Mouse (Mus musculus) olfactory bulb, adult 2 months (tissue): ENCODE measurements around the gene Olfr314. TPM values are rescaled to one million over a fixed set of nuclear protein-coding genes. Genes with fewer than 3 reads are reported as not detected.
"Not testable (repeated sequence)": the region's sequence is repeated elsewhere in the genome, so short reads cannot be mapped to it uniquely, and the experiment has no call there.

Source experiments
- H3K27ac ChIP-seq: fragments of 200-500 bp; 2 replicates; pipeline ENCODE4 v1.5.1; 2012; ENCODE audit warnings: low read depth, low read length; ENCODE audit not compliant: insufficient read depth
- H3K4me1 ChIP-seq: fragments of 200-500 bp; 2 replicates; pipeline ENCODE4 v1.6.1; 2012; ENCODE audit warnings: low read length; ENCODE audit not compliant: control insufficient read depth, insufficient read depth
- H3K4me3 ChIP-seq: fragments of 200-500 bp; 2 replicates; pipeline ENCODE4 v1.5.1; 2012; ENCODE audit warnings: mild to moderate bottlenecking, low read depth, low read length, moderate library complexity; ENCODE audit not compliant: insufficient read depth
- CTCF ChIP-seq: fragments of 200-500 bp; IDR thresholded peaks from 2 replicates; pipeline ENCODE4 v1.5.1; 2012; ENCODE audit warnings: low read depth, mild to moderate bottlenecking, low read length, moderate library complexity; ENCODE audit not compliant: insufficient read depth
- POLR2A ChIP-seq: fragments of 200-500 bp; IDR thresholded peaks from 2 replicates; pipeline ENCODE4 v1.6.1; 2012; ENCODE audit warnings: mild to moderate bottlenecking, low read depth, low read length, moderate library complexity; ENCODE audit not compliant: insufficient read depth
- WGBS: fragments of 180-500 bp; shearing (Covaris S2); methylation state at CpG from one replicate; pipeline ENCODE4 v1.1.7; 2018; 5-methylcytosine and 5-hydroxymethylcytosine counted together
- polyA plus RNA-seq: library from polyadenylated mRNA; stranded (reverse); fragments of >200 nt; gene quantifications from 2 replicates; pipeline ENCODE4 v1.2.4, GENCODE M21; 2012; ENCODE audit warnings: low replicate concordance; ENCODE audit not compliant: missing spikeins, insufficient read depth, insufficient read length

Olfr314 gene
- polyA plus RNA-seq, 1 experiment, result not detected

GRCm38 (mm10) chr11:58789532-58789931, 6.8 kb downstream of the Olfr314 start:
- Histone ChIP-seq H3K4me3 (no peak overlapping the region), H3K27ac (no peak overlapping the region), H3K4me1 (peaks cover 2% of the 10 kb centered on the region; the same call in 1 of the 2 replicates)
- WGBS, result 10% methylated on average over 3 of the region's 3 CpGs
- TF ChIP-seq POLR2A (no peak), CTCF (no peak)

GRCm38 (mm10) chr11:58790053-58790452, 7.3 kb downstream of the Olfr314 start:
- no peak overlapping the region for H3K4me3 ChIP-seq
- TF ChIP-seq POLR2A (no peak), CTCF (no peak)
- no peak overlapping the region for H3K27ac ChIP-seq
- peaks cover 2% of the 10 kb centered on the region; the same call in 1 of the 2 replicates for H3K4me1 ChIP-seq
- WGBS, result 50% methylated on average over 2 of the region's 2 CpGs

GRCm38 (mm10) chr11:58790646-58791045, 7.9 kb downstream of the Olfr314 start:
- TF ChIP-seq CTCF (no peak), POLR2A (no peak)
- no peak overlapping the region for H3K27ac ChIP-seq
- peaks cover 2% of the 10 kb centered on the region; the same call in 1 of the 2 replicates for H3K4me1 ChIP-seq
- 74% methylated on average over 6 of the region's 6 CpGs for WGBS
- no peak overlapping the region for H3K4me3 ChIP-seq

GRCm38 (mm10) chr11:58795856-58796255, 13.1 kb downstream of the Olfr314 start:
- WGBS, result 71% methylated on average over 2 of the region's 2 CpGs
- H3K27ac ChIP-seq, result no peak overlapping the region
- H3K4me3 ChIP-seq, result no peak overlapping the region
- TF ChIP-seq CTCF, result no peak
- TF ChIP-seq POLR2A, result no peak
- no peaks in the 10 kb centered on the region for H3K4me1 ChIP-seq

GRCm38 (mm10) chr11:58796850-58797249, 14.1 kb downstream of the Olfr314 start:
- Histone ChIP-seq H3K27ac (no peak overlapping the region), H3K4me1 (peaks cover 7% of the 10 kb centered on the region), H3K4me3 (no peak overlapping the region)
- TF ChIP-seq CTCF (no peak), POLR2A (no peak)
- 60% methylated on average over 7 of the region's 7 CpGs for WGBS

GRCm38 (mm10) chr11:58799747-58800146, 17.0 kb downstream of the Olfr314 start:
- 75% methylated on average over 5 of the region's 5 CpGs for WGBS
- no peak overlapping the region for H3K4me3 ChIP-seq
- H3K27ac ChIP-seq, result no peak overlapping the region

GRCm38 (mm10) chr11:58801558-58802228, 18.9 kb downstream of the Olfr314 start, which contains the start of gene Fam183b:
Fam183b (minus strand) TSS chr11:58801960.
- WGBS, result 36% methylated on average over 14 of the region's 14 CpGs
- H3K4me3 ChIP-seq, result peak within 1 kb of the TSS; percentile 0; the same call in 1 of the 2 replicates
- no peak within 1 kb of the TSS for H3K27ac ChIP-seq
- TF ChIP-seq POLR2A (no peak), CTCF (no peak)
- H3K4me1 ChIP-seq, result peaks cover 10% of the 10 kb centered on the region

More at GRCm38 (mm10) chr11:58799747-58800146, 17.0 kb downstream of the Olfr314 start:
- peaks cover 10% of the 10 kb centered on the region for H3K4me1 ChIP-seq
- TF ChIP-seq POLR2A (no peak), CTCF (no peak)

GRCm38 (mm10) chr11:58803871-58804270, 21.1 kb downstream of the Olfr314 start:
- TF ChIP-seq POLR2A, result no peak
- no peak for TF ChIP-seq CTCF
- 81% methylated on average over 4 of the region's 4 CpGs for WGBS
- Histone ChIP-seq H3K27ac (no peak overlapping the region), H3K4me3 (no peak overlapping the region), H3K4me1 (peaks cover 10% of the 10 kb centered on the region)

- Histone ChIP-seq H3K27ac (no peak overlapping the region), H3K4me3 (no peak overlapping the region), H3K4me1 (peaks cover 10% of the 10 kb centered on the region)
- 81% methylated on average over 2 of the region's 2 CpGs for WGBS
- TF ChIP-seq CTCF (no peak), POLR2A (no peak)
These were observed 21.6 kb downstream of the Olfr314 start for GRCm38 (mm10) chr11:58804393-58804792.

GRCm38 (mm10) chr11:58812001-58812400, 29.2 kb downstream of the Olfr314 start:
- no peak for TF ChIP-seq CTCF
- TF ChIP-seq POLR2A, result no peak
- no peak overlapping the region for H3K4me3 ChIP-seq
- H3K4me1 ChIP-seq, result no peaks in the 10 kb centered on the region
- no peak overlapping the region for H3K27ac ChIP-seq
- WGBS, result 11% methylated on average over 1 of the region's 1 CpGs

- 64% methylated on average over 1 of the region's 1 CpGs for WGBS
- H3K4me3 ChIP-seq, H3K27ac ChIP-seq, H3K4me1 ChIP-seq: not testable (repeated sequence)
These were observed 31.9 kb downstream of the Olfr314 start, which contains the start of gene Olfr313 for GRCm38 (mm10) chr11:58814700-58815099. Olfr313 (plus strand) TSS chr11:58815000.
